Mouse (Mus musculus) ES-Bruce4 (cell line): ENCODE measurements around the gene Dclk1. TPM values are rescaled to one million over a fixed set of nuclear protein-coding genes. Genes with fewer than 3 reads are reported as not detected.

Experiments
- H3K27ac ChIP-seq: 2 replicates; pipeline ENCODE4 v1.5.1; 2012; ENCODE audit warnings: low read length, inconsistent platforms; ENCODE audit not compliant: insufficient read depth
- H3K27me3 ChIP-seq: 2 replicates; pipeline ENCODE4 v1.6.1; 2012; ENCODE audit warnings: mild to moderate bottlenecking, low read length, inconsistent platforms; ENCODE audit not compliant: control insufficient read depth, poor library complexity, insufficient read depth, severe bottlenecking
- H3K36me3 ChIP-seq: 2 replicates; pipeline ENCODE4 v1.6.1; 2012; ENCODE audit warnings: inconsistent platforms, mild to moderate bottlenecking, low read length, moderate library complexity; ENCODE audit not compliant: control insufficient read depth, poor library complexity, insufficient read depth, severe bottlenecking
- H3K4me1 ChIP-seq: one replicate; pipeline ENCODE4 v1.8.1; 2011; ENCODE audit warnings: low read length; ENCODE audit not compliant: control insufficient read depth, insufficient read depth
- H3K4me3 ChIP-seq: 2 replicates; pipeline ENCODE4 v1.5.1; 2011; ENCODE audit warnings: low read depth, mild to moderate bottlenecking, low read length
- H3K9ac ChIP-seq: 2 replicates; pipeline ENCODE4 v1.6.1; 2012; ENCODE audit warnings: low read depth, mild to moderate bottlenecking, inconsistent platforms; ENCODE audit not compliant: poor library complexity, severe bottlenecking
- H3K9me3 ChIP-seq: replicated peaks from 2 replicates; pipeline ENCODE4 v1.6.1; 2012; ENCODE audit warnings: mild to moderate bottlenecking, low read length, inconsistent platforms; ENCODE audit not compliant: control insufficient read depth, poor library complexity, insufficient read depth, severe bottlenecking
- CTCF ChIP-seq: IDR thresholded peaks from one replicate; pipeline ENCODE4 v1.8.1; 2011; ENCODE audit warnings: low read depth, low read length
- EP300 ChIP-seq: IDR thresholded peaks from 2 replicates; pipeline ENCODE4 v1.6.1; 2011; ENCODE audit warnings: low read depth, low read length; ENCODE audit not compliant: insufficient read depth
- POLR2A ChIP-seq: IDR thresholded peaks from one replicate; pipeline ENCODE4 v1.8.1; 2011; ENCODE audit warnings: low read length; ENCODE audit not compliant: insufficient read depth
- polyA plus RNA-seq: library from polyadenylated mRNA; stranded (reverse); fragments of >200 nt; gene quantifications from 2 replicates; pipeline ENCODE4 v1.2.4, GENCODE M21; 2011; ENCODE audit warnings: low read depth; ENCODE audit not compliant: missing spikeins, insufficient read depth, insufficient read length

The Dclk1 gene
- polyA plus RNA-seq, 1 experiment = 1.3 TPM

- Histone ChIP-seq H3K9ac (no peak overlapping the region), H3K9me3 (peaks cover 4% of the 10 kb centered on the region; the same call in 1 of the 2 replicates), H3K4me3 (no peak overlapping the region), H3K4me1 (no peaks in the 10 kb centered on the region), H3K36me3 (no peaks in the 10 kb centered on the region), H3K27me3 (no peaks in the 10 kb centered on the region), H3K27ac (no peak overlapping the region)
- TF ChIP-seq POLR2A = no peak
- TF ChIP-seq CTCF = no peak
- no peak for TF ChIP-seq EP300
These were observed 282.5 kb downstream of the Dclk1 start for GRCm38 (mm10) chr3:55524491-55525195.

GRCm38 (mm10) chr3:55526470-55526869 is 284.3 kb downstream of the Dclk1 start:
- no peak for TF ChIP-seq EP300
- TF ChIP-seq POLR2A = no peak
- no peak for TF ChIP-seq CTCF
- H3K36me3 ChIP-seq = no peaks in the 10 kb centered on the region
- H3K27ac ChIP-seq = no peak overlapping the region
- peaks cover 4% of the 10 kb centered on the region; the same call in 1 of the 2 replicates for H3K9me3 ChIP-seq
- H3K4me1 ChIP-seq = no peaks in the 10 kb centered on the region
- H3K4me3 ChIP-seq = no peak overlapping the region
- no peaks in the 10 kb centered on the region for H3K27me3 ChIP-seq
- no peak overlapping the region for H3K9ac ChIP-seq

- Histone ChIP-seq H3K9ac (no peak overlapping the region), H3K27me3 (no peaks in the 10 kb centered on the region), H3K9me3 (peaks cover 4% of the 10 kb centered on the region; the same call in 1 of the 2 replicates), H3K36me3 (no peaks in the 10 kb centered on the region), H3K27ac (no peak overlapping the region), H3K4me3 (no peak overlapping the region), H3K4me1 (no peaks in the 10 kb centered on the region)
- TF ChIP-seq EP300 = no peak
- TF ChIP-seq POLR2A = no peak
- TF ChIP-seq CTCF = no peak
These were observed 285.4 kb downstream of the Dclk1 start for GRCm38 (mm10) chr3:55527566-55527965.

GRCm38 (mm10) chr3:55528012-55528411 is 285.8 kb downstream of the Dclk1 start:
- TF ChIP-seq CTCF (no peak), POLR2A (no peak), EP300 (no peak)
- Histone ChIP-seq H3K36me3 (no peaks in the 10 kb centered on the region), H3K9ac (no peak overlapping the region), H3K27ac (no peak overlapping the region), H3K4me1 (no peaks in the 10 kb centered on the region), H3K27me3 (no peaks in the 10 kb centered on the region), H3K4me3 (no peak overlapping the region), H3K9me3 (peaks cover 4% of the 10 kb centered on the region; the same call in 1 of the 2 replicates)

- TF ChIP-seq CTCF (no peak), POLR2A (no peak), EP300 (no peak)
- Histone ChIP-seq H3K9me3 (peaks cover 4% of the 10 kb centered on the region; the same call in 1 of the 2 replicates), H3K4me3 (no peak overlapping the region), H3K4me1 (no peaks in the 10 kb centered on the region), H3K27me3 (no peaks in the 10 kb centered on the region), H3K27ac (no peak overlapping the region), H3K36me3 (no peaks in the 10 kb centered on the region), H3K9ac (no peak overlapping the region)
These were observed 287.2 kb downstream of the Dclk1 start for GRCm38 (mm10) chr3:55529414-55529813.
